Mouse (Mus musculus) neural tube, embryonic 14.5 days (tissue): ENCODE results near the gene Safb2. TPM values are rescaled to one million over a fixed set of nuclear protein-coding genes. Genes with fewer than 3 reads are reported as not detected.
A peak's percentile ranks its signal among the peaks of the same experiment; 100 is the strongest.

Source experiments
- ATAC-seq: fragments of 200-750 bp; cut with Nextera tagmentation; 2 replicates; pipeline ENCODE4 v1.8.0; 2017; ENCODE audit warnings: low read depth, mild to moderate bottlenecking, moderate TSS enrichment, moderate library complexity
- H3K27ac ChIP-seq: fragments of 300-500 bp; sonication (generic); 2 replicates; pipeline ENCODE4 v1.5.1; 2014; ENCODE audit warnings: low read depth, mild to moderate bottlenecking, control low read depth, low read length, moderate library complexity, mixed read lengths
- H3K27me3 ChIP-seq: fragments of 300-500 bp; sonication (generic); 2 replicates; pipeline ENCODE4 v1.6.1; 2014; ENCODE audit warnings: low read length; ENCODE audit not compliant: control insufficient read depth, insufficient read depth
- H3K36me3 ChIP-seq: fragments of 300-500 bp; sonication (generic); 2 replicates; pipeline ENCODE4 v1.6.1; 2014; ENCODE audit warnings: low read length, mixed read lengths; ENCODE audit not compliant: control insufficient read depth, insufficient read depth
- H3K4me1 ChIP-seq: fragments of 300-500 bp; sonication (generic); 2 replicates; pipeline ENCODE4 v1.6.1; 2014; ENCODE audit warnings: low read length; ENCODE audit not compliant: control insufficient read depth, insufficient read depth
- H3K4me2 ChIP-seq: fragments of 300-500 bp; sonication (generic); 2 replicates; pipeline ENCODE4 v1.6.1; 2014; ENCODE audit warnings: mild to moderate bottlenecking, low read depth, low read length, control low read depth
- H3K4me3 ChIP-seq: fragments of 300-500 bp; sonication (generic); 2 replicates; pipeline ENCODE4 v1.5.1; 2014; ENCODE audit warnings: low read depth, low read length, control low read depth, mixed read lengths
- H3K9ac ChIP-seq: fragments of 300-500 bp; sonication (generic); replicated peaks from 2 replicates; pipeline ENCODE4 v1.6.1; 2014; ENCODE audit warnings: low read depth, mild to moderate bottlenecking, control low read depth, low read length, mixed read lengths
- H3K9me3 ChIP-seq: fragments of 300-500 bp; sonication (generic); 2 replicates; pipeline ENCODE4 v1.6.1; 2016; ENCODE audit warnings: low read length; ENCODE audit not compliant: control insufficient read depth
- WGBS: fragments of 180-500 bp; shearing (Covaris S2); extraction: QIAGEN DNeasy Blood & Tissue Kit; methylation state at CpG from one replicate; pipeline ENCODE4 v1.1.7; 2014; 5-methylcytosine and 5-hydroxymethylcytosine counted together
- polyA plus RNA-seq: library from polyadenylated mRNA; unstranded; fragments of >200 nt; fragmentation: Nextera tagmentation; extraction: Ambion mirVana; gene quantifications from 2 replicates; pipeline ENCODE4 v1.2.1, GENCODE M21; 2014

The Safb2 gene
- polyA plus RNA-seq, 1 experiment from 2014 or later: 58.4 TPM

- Histone ChIP-seq H3K9ac (no peak overlapping the region), H3K27me3 (no peaks in the 10 kb centered on the region), H3K36me3 (peaks cover 34% of the 10 kb centered on the region), H3K4me2 (no peak overlapping the region), H3K4me3 (no peak overlapping the region), H3K4me1 (peaks cover 22% of the 10 kb centered on the region), H3K9me3 (no peaks in the 10 kb centered on the region), H3K27ac (no peak overlapping the region)
- no peak for ATAC-seq
- 12% methylated on average over 14 of the region's 14 CpGs for WGBS
Observed at GRCm38 (mm10) chr17:56611861-56612564, 27.6 kb upstream of the Safb2 start.

GRCm38 (mm10) chr17:56611323-56611722 lies 26.9 kb upstream of the Safb2 start:
- Histone ChIP-seq H3K9ac (no peak overlapping the region), H3K27me3 (no peaks in the 10 kb centered on the region), H3K4me3 (no peak overlapping the region), H3K4me1 (peaks cover 22% of the 10 kb centered on the region), H3K4me2 (no peak overlapping the region), H3K9me3 (no peaks in the 10 kb centered on the region), H3K36me3 (peaks cover 33% of the 10 kb centered on the region; the same call in 1 of the 2 replicates), H3K27ac (no peak overlapping the region)
- no peak for ATAC-seq
- whole genome bisulfite sequencing: 62% methylated on average over 2 of the region's 2 CpGs

- peak; percentile 91 for ATAC-seq
- under 1% methylated on average over 44 of the region's 44 CpGs for WGBS
- H3K36me3 ChIP-seq: peaks cover 33% of the 10 kb centered on the region
- no peaks in the 10 kb centered on the region for H3K27me3 ChIP-seq
- no peaks in the 10 kb centered on the region for H3K9me3 ChIP-seq
- H3K4me2 ChIP-seq: peak within 1 kb of the TSS; percentile 72
- H3K4me1 ChIP-seq: peaks cover 16% of the 10 kb centered on the region
- peak within 1 kb of the TSS; percentile 57 for H3K4me3 ChIP-seq
- H3K9ac ChIP-seq: peak within 1 kb of the TSS; percentile 64
- H3K27ac ChIP-seq: peak within 1 kb of the TSS; percentile 58
Observed at GRCm38 (mm10) chr17:56609452-56610171, 25.2 kb upstream of the Safb2 start, which contains the start of gene 2410015M20Rik. 2410015M20Rik (minus strand) TSS chr17:56609771.

GRCm38 (mm10) chr17:56608699-56609098 lies 24.3 kb upstream of the Safb2 start:
- no peak overlapping the region for H3K27ac ChIP-seq
- peaks cover 11% of the 10 kb centered on the region for H3K4me1 ChIP-seq
- 67% methylated on average over 5 of the region's 5 CpGs for WGBS
- H3K36me3 ChIP-seq: peaks cover 37% of the 10 kb centered on the region
- H3K4me3 ChIP-seq: peak overlapping the region; percentile 57
- peak overlapping the region; percentile 64 for H3K9ac ChIP-seq
- no peaks in the 10 kb centered on the region for H3K27me3 ChIP-seq
- H3K9me3 ChIP-seq: no peaks in the 10 kb centered on the region
- H3K4me2 ChIP-seq: peak overlapping the region; percentile 72
- no peak for ATAC-seq

- no peak for ATAC-seq
- peaks cover 11% of the 10 kb centered on the region for H3K4me1 ChIP-seq
- no peaks in the 10 kb centered on the region for H3K27me3 ChIP-seq
- no peak overlapping the region for H3K4me3 ChIP-seq
- no peak overlapping the region for H3K4me2 ChIP-seq
- no peaks in the 10 kb centered on the region for H3K9me3 ChIP-seq
- 73% methylated on average over 3 of the region's 3 CpGs for WGBS
- peaks cover 48% of the 10 kb centered on the region for H3K36me3 ChIP-seq
- no peak overlapping the region for H3K9ac ChIP-seq
- no peak overlapping the region for H3K27ac ChIP-seq
Observed at GRCm38 (mm10) chr17:56607521-56608062, 23.2 kb upstream of the Safb2 start.

GRCm38 (mm10) chr17:56605431-56605830 lies 21.0 kb upstream of the Safb2 start:
- WGBS: 86% methylated on average over 9 of the region's 9 CpGs
- H3K4me1 ChIP-seq: peaks cover 11% of the 10 kb centered on the region
- H3K4me3 ChIP-seq: no peak overlapping the region
- H3K27me3 ChIP-seq: no peaks in the 10 kb centered on the region
- H3K4me2 ChIP-seq: no peak overlapping the region
- no peak overlapping the region for H3K9ac ChIP-seq
- no peak for ATAC-seq
- H3K36me3 ChIP-seq: peaks cover 68% of the 10 kb centered on the region
- no peak overlapping the region for H3K27ac ChIP-seq
- no peaks in the 10 kb centered on the region for H3K9me3 ChIP-seq

GRCm38 (mm10) chr17:56604422-56604821 lies 20.0 kb upstream of the Safb2 start:
- 93% methylated on average over 3 of the region's 3 CpGs for WGBS
- Histone ChIP-seq H3K36me3 (peaks cover 77% of the 10 kb centered on the region), H3K4me1 (peaks cover 8% of the 10 kb centered on the region), H3K9ac (no peak overlapping the region), H3K4me3 (no peak overlapping the region), H3K9me3 (no peaks in the 10 kb centered on the region), H3K27ac (no peak overlapping the region), H3K27me3 (no peaks in the 10 kb centered on the region), H3K4me2 (no peak overlapping the region)
- ATAC-seq: no peak

- WGBS: 90% methylated on average over 9 of the region's 9 CpGs
- H3K4me1 ChIP-seq: peaks cover 8% of the 10 kb centered on the region
- no peak overlapping the region for H3K27ac ChIP-seq
- H3K36me3 ChIP-seq: peaks cover 80% of the 10 kb centered on the region
- H3K9ac ChIP-seq: no peak overlapping the region
- no peaks in the 10 kb centered on the region for H3K27me3 ChIP-seq
- H3K4me3 ChIP-seq: no peak overlapping the region
- no peak overlapping the region for H3K4me2 ChIP-seq
- no peak for ATAC-seq
- H3K9me3 ChIP-seq: no peaks in the 10 kb centered on the region
Observed at GRCm38 (mm10) chr17:56604070-56604380, 19.6 kb upstream of the Safb2 start.
